Mouse (Mus musculus) v-Abl transformed pro-B cells (cell line): Measurements from ENCODE around the gene Pcp4l1.

Experiments used
- in situ Hi-C, 2 experiments: fragments of 400-800 bp; cut with MboI; formaldehyde crosslinking; loops; one replicate each; pipeline ENCODE4 v1.15.1; 2025; ENCODE audit not compliant: unreplicated experiment in 2 of 2

The Pcp4l1 gene

DNA sequence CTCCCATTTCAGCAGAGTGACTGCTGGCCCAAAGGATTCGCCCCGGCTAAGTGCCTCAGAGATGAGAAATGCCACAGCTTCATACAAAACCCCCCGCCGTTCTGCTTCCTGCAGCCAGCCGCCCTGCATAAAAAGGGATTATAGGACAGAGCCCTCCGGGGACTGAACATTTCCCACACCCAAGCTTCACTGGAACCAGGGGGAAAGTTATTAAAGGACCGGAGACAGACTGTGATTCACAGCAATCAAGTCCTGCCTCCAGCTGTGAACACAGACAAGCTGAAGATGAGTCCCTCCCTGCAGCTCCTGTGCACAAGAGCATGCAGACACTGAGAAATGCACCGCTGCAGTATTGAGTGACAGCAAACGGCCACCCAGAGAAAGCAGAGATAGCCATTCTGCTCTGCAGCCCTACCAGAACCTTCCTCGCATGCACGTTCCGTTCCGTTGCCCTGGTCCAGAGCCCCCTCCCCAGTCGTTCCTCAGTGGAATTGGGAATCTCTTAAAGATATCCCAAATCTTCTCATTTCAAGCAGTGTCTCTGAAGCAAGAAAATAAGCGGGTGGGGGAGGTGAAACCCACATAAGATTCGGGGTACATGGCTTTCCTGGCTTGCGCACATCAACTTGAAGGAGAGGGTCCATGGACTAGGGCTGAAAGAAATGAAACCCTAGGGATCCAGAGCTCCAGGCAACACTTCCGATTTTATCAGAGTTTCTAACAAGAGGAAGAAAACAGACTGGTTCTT, 2.8 kb downstream of the Pcp4l1 start:
- in situ Hi-C loops = no loop called here

DNA sequence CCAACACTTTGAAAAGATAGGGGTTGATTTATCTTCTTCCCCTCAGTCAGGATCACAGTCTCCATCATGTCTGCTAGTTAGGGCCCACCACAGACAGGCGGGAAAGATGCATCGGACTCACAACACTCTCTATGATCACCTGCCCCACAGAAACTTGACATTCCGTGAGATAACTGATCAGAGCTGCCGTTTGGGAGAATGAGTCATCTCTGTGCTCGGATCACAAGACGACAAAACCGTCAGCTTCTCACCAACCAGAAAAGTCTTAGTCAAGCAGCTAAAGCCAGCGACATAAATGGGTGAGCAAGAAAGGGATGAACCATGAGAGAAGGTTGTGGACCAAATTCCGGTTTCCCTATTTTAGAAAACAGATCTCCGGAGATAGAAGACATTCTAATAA, 3.8 kb downstream of the Pcp4l1 start:
- in situ Hi-C loops = no loop called here

DNA sequence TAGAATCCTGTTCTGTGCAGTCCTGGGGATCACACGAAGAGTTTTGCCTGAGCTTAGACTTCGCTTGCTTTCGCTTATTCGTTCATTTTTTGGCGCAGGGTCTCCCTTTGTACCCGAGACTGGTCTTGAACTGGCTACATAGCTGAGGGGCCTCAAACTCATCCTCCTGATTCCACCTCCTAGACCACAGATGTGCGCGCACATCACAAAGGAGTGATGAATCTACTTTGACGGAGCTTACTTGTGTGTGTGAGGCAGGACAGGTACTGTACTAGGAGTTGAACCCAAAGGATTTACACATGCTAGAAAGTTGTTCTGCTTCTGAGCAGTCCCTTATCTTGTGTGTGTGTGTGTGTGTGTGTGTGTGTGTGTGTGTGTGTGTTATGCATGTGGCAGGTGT, 5.2 kb downstream of the Pcp4l1 start:
- in situ Hi-C loops = no loop called here

DNA sequence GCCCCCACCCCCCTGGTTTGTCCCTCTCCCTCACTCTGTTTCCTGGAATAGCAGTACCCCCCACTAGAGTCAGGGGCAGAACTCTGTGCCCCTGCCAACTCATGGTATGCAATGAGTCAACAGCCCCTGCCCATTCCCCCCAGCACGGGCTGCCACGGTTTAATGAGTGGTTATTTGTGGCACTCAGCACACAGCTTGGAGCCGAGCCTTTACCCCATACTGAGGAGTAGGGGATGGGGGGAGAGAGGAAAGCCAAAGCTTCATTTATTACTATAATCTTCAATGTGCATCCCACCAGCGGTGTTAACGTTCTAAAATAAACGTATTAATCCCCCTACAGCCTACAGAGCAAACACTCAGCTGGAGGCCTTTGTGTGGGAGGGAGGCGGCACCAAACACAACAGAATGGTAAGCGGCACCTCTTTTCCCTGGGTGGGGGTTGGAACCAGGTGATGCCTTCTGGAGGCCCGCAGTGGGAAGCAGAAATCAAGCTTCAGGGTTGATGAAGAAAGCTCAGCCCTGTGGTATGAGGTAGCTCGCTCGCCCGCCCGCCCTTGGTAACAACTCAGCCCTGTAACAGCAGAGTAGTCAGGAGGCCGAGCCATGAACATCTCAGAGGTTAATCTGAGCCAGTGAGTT, 6.5 kb downstream of the Pcp4l1 start:
- in situ Hi-C loops = no loop called here

DNA sequence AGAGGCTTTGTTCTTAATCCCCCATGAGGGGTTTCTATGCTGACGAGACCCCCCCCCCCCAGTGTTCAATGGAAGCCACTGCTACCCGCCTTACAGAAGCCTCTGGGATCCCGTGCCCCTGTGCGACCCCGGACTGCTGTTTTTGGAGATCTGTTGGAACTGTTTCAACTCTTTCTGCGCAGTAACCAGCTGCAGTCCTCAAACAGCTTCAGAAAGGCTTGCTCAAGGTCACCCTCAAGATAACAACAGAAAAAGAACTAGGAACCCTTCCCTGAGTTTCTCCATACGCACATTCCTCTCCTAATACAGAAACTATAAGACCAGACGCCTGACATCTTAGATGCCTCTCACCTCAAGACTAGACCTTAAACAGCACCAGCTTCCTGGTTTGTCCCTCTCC, 7.0 kb downstream of the Pcp4l1 start:
- in situ Hi-C loops = no loop called here

DNA sequence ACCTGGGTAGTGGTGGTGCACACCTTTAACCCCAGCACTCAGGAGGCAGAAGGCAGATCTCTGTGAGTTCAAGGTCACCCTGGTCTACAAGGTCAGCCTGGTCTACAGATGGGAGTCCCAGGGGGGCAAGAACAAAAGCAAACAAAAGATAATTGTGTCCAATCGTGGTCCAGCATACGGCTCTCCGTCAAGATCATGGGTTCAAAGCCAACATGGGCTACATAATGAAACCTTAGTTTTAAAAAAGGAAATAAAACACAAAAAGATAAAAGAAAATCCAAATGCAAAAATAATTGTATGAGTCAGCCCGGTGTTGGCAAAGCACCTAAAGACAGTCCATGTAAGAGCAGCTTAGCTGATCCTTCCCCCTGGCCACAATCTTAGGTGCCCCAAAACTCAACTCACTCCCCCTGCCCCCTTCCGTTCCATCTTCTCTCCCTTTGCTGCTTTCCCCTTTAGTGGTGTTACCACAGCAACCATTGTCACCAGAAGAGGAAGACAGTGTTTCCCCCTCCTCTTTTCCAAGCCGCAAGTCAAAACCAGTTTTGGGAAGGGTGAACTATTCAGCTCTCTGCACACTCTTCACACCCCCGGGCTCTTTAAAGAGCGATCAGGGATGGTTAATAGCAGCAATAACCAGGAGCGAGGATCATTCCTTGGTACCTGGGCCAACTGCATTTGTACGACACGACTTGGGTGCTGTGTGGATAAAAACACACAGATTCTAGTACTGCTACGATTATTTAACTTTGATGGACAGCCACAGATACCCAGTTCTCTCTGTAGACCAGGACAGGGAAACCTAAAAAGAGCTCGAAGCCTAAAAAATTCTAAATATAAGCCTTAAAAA, 8.0 kb downstream of the Pcp4l1 start:
- in situ Hi-C loops = no loop called here

DNA sequence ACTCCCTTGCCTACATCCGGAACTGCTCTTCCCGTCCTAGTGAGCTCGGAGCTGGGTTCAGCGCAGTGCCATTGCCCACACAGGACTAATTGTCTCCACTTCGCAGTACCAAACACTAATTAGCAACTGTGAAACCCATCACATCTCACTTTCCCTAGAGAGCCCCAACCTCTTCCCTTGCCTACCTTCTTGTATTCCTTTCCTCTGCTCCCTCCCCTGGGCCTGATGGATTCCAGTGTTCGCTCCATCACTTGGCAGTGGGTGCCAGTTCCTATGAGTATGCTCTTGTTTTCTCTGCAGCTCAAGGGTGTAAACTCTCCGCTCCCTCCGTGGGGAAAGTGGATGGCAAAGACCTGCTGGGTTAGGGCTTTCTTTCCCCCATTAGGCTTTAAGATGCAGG, 10.4 kb downstream of the Pcp4l1 start:
- in situ Hi-C loops = no loop called here

DNA sequence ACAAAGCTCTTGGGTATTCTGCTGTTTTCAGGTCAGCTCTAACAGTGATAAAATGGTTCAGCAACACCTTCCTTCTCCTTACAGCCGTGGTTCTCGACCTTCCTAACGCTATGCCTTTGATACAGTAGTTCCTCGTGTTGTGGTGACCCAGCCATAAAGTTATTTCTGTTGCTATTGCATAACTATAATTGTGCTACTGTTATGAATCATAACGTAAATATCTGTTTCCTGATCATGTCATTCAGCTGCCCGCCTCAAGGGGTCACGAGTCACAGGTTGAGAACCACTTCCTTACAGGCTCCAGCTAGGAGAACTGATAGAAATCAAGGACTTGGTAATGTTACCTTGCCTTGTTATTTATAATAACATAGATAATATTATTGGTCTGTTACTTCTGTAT, 11.8 kb downstream of the Pcp4l1 start:
- in situ Hi-C loops = no loop called here

DNA sequence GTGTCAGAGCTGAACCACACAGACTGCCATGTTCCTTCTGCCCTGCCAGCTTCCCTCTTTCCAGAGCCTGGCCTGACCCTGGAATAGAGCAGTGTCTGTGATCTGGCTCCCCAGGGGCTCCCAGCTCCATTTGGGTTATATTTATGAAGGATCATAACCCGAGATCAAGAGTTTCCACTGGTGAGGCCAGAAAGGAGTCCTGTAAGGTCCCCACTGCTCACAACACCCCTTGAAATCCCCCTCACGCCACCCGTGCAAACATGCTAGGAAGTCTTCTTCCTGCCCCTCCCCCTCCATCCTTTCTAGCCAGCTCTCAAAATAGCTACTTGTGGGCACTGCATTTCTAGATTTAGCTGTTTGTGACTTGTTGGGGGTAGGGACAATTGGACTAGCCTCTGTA, 12.4 kb downstream of the Pcp4l1 start:
- in situ Hi-C loops = no loop called here

DNA sequence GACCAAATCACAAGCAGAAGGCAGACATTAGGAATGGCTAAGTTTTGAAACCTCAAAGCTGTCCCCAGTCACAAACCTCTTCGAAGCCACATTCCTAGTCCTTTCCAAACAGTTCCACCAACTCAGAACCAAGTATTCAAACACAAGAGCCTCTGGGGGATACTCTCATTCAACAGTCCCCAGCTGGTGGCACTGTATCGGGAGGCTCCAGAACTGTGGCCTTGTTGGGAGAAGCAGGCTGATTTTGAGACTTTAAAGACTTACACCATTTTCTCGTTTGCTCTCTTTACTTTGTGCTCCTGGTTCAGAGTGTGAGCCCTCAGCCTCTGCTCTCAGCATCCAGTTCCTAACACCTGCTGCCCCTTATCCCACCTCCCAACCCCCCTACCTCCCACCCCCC, 13.0 kb downstream of the Pcp4l1 start:
- in situ Hi-C loops = no loop called here

DNA sequence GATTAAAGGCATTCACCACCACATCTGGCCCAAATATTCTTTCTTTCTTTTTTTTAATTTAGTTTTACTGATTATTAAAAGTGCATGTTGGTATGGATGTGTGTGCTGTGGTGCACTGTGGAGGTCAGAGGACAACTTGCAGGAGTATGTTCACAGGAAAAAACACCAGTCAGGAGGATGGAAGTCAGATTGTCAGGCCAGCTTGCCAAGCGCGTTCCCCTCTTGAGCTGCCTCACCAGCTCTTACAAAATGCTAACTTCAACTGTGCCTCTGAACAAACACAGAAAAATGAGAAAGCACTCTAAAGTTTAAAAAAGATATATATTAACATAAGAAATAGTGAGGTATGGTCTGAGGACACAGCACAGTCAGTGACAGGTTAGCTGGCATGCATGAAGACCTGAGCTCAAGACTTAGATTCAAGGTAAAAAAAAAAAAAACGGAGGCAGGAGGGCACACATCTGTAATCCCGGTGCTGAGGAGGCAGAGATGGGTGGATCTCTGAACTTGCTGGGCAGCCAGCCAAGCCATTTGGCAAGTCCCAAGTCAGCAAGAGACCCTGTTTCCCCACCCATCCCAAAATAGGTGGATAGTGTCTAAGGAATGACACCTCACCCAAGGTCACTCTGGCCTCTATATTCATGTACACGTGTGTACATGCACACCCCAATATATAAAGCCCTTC, 16.4 kb downstream of the Pcp4l1 start:
- in situ Hi-C loops = no loop called here

DNA sequence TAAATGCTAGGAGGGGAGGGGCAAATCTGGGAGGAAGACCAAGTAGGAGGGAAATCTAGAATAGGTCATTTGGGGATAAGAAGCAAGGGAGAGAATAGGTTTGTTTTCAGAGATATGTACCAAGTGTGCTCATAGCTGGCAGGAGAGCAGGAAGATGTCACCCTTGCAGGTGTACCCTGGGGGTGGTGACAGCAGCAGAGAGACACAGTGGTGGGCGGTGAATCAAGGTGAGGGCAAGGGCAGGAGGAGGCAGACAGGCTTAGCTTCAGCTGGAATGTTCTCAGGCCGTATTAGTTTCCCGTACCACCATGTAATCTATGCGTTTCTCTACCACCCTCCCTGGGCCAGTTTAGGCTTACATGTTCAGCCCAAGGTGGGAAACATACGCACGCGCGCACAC, 23.3 kb downstream of the Pcp4l1 start:
- in situ Hi-C loops = no loop called here

DNA sequence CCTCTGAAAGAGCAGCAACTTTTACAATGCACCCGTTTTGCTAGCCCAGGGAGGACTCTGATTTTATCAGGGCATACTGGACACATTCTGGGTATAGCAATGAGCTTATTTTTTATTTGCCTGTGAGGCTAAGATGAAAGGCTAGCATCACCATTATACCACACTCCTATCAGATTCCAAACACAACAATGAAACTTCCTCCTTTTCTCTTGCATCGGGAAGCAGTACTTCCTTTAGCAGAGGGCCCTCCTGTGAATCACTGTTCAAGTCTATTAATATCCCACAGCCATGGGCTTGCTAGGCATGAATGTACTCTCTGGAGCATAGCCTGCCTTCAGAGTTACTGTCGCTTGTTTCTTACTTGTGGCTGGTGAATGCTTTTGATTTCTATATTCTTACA, 24.9 kb downstream of the Pcp4l1 start:
- in situ Hi-C loops = no loop called here

DNA sequence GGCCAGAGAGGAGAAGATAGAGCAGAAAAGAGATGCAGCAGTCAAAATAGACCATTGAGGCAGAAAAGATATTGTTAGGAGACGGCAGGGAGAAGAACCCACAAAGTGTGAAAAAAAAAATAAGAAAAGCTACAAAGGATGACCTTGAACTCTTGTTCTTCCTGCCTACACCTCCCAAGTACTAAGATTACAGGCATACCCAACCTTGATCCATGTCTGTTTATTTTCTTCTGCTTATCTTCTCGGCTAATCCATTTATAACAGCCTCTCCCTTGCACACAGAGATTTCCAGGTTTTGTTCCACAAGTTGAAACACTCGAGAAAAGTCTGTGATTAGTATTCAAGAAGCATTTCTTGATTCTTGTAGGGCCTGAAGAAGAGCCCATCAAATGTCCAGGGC, 26.2 kb downstream of the Pcp4l1 start:
- in situ Hi-C loops = loop anchor here in 1 of 2 experiments (5.0 kb wide), 1 partner anchor 52 kb away; the partner anchor contains the start of gene Tomm40l

DNA sequence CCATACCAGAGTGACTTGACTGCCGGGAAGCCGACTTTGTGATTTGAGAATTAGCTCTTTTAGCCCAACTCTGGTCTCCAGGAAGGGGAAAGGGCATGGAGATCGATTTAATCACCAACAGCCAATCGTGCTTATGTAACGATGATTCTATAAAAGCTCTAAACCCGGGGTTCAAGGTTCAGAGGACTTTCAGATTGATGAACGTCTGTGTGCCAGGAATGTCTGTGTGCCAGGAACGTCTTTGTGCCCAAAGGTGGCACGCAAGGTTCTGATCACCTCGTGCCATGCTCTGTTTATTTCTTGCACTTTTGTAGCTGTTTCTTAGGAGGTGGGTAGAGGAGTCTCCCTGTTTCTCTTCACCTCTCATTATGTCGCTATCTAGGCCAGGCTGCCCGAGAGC, 27.2 kb downstream of the Pcp4l1 start:
- in situ Hi-C loops = loop anchor here in 1 of 2 experiments (5.0 kb wide), 1 partner anchor 53 kb away; the partner anchor contains the start of gene Tomm40l

DNA sequence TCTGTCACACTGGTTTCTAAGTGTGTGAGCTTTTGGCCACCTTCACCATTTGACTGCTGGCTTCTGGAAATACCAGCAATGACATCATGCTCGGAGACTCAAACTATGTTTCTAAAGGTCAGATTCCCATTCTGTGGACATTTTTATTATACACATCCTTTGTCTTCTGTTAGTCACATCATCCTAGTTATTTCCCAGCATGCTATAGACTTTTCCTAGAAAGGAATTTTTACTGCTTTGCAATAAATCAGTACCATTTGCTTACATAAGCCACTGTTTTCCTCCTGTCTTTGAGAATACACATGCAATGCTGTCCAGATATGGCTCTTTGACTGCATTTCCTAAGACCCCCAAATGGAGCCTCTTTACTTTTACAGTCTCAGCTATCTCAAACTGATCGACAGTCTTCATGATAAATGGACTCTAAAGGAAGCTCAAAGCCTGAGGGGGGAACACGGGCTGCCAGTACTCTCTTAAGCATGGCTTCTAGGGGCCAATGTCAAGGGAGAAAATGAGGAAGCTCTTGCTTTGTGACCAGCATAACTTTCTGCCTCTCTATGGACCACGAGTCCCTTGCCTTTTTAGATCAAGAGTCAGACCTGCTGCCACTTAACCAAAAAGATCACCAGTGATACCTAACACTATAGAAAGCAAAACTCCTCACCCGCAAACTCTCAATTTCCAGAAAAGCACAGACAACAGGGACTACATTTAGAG, 30.3 kb downstream of the Pcp4l1 start:
- in situ Hi-C loops = loop anchor here in 1 of 2 experiments (5.0 kb wide), 1 partner anchor 57 kb away; the partner anchor contains the start of gene Tomm40l

DNA sequence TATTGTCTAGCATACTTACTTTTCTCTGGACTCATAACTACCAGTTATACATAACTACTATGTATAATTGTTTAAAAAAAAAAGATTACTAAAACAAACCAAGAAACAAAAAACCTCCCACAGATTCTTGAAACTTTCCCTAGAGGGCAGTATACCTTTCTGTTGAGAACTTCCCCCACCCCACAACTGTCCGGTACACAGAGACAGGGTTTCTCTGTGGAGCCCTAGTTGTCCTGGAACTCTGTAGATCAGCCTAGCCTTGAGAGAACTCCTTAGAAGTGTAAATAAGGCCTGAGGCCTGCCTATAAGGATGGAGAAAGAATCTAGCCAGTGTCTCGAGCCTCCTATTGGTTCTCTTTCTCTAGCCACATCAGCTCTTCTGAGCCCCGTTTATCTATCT, 31.8 kb downstream of the Pcp4l1 start:
- in situ Hi-C loops = loop anchor here in 1 of 2 experiments (5.0 kb wide), 1 partner anchor 58 kb away; the partner anchor contains the start of gene Tomm40l

DNA sequence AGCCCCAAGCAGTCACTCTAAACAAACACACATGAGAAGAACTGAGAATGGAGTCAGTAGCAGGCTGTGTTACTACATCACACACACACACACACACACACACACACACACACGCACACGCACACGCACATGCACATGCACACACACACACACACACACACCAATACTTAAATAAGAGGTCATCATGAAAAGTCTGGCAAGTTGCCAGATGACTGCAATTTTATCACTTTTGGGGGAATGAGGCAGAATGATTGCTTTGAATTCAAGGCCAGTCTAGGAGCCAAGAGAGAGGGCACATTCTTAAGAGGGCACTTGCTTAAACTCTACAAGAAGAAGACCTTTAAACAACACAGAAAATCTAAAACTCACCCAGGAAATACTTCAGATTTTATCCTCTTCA, 33.5 kb downstream of the Pcp4l1 start:
- in situ Hi-C loops = loop anchor here in 1 of 2 experiments (5.0 kb wide), 1 partner anchor 60 kb away; the partner anchor contains the start of gene Tomm40l

DNA sequence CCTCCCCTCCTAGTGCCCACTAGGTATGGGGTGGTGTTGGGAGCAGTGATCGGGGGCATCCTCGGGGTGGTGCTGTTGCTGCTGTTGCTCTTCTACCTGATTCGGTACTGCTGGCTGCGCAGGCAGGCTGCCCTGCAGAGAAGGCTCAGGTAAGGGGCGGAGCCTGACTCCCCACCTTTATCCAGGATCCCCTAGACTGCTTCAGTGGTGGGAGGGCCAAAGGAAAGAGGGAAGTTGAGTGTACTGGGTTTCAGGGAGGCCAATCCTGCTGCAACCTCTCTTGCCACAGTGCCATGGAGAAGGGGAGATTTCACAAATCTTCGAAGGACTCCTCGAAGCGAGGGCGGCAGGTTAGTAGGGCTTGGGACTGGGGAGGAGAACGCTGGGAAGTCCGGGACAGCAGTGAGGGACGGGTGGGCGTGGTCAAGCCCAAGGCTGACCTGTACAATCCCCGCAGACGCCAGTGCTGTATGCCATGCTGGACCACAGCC, 36.5 kb downstream of the Pcp4l1 start:
- in situ Hi-C loops = loop anchor here in 1 of 2 experiments (5.0 kb wide), 1 partner anchor 37 kb away; no protein-coding TSS in a partner anchor

DNA sequence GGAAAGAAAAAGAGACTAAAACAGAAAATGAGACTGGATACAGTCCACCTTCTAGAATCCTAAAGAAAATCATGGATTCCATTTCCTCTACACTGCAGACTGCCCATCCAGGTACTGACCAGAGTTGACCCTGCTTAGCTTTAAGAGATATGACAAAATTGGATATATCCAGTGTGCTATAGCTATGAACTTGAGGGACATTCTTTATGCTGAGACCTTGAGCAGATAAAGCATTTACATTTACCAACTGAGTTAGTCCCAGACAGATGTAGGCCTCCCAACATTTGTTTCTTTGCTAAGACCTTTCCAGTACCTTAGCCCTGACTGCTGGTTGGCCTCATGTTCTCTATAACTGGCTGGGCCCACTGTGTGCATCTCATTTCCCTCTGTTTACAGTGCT, 38.1 kb downstream of the Pcp4l1 start:
- in situ Hi-C loops = loop anchor here in 1 of 2 experiments (5.0 kb wide), 1 partner anchor 36 kb away; no protein-coding TSS in a partner anchor
